Mouse (Mus musculus): ENCODE results near the gene Tstd1.

The Tstd1 gene

DNA sequence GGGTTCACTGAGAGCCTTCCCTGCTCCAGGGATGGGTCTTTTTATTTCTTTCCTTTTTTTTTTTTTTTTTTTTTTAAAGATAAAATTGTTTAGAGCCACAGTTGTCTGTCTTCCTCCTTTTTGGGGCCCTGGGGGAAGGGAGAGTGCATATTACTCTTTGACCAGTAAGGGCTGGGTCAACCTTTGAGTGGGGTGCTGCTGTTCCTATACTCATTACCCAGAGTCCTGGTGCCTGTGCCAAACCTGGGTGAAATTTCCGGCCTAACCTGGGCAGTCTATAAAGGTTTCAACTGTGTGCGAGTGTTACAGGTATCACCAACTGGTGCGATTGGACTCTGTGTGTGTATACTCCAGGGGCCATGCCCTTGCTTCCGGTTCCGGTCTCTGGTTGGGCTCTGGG is at the start of gene Tstd1:
Tstd1 (plus strand) TSS at position 213 of the 400 bp plus-strand sequence.
- DNase-seq (ENCODE audit: low read depth, low spot score): no peak

DNA sequence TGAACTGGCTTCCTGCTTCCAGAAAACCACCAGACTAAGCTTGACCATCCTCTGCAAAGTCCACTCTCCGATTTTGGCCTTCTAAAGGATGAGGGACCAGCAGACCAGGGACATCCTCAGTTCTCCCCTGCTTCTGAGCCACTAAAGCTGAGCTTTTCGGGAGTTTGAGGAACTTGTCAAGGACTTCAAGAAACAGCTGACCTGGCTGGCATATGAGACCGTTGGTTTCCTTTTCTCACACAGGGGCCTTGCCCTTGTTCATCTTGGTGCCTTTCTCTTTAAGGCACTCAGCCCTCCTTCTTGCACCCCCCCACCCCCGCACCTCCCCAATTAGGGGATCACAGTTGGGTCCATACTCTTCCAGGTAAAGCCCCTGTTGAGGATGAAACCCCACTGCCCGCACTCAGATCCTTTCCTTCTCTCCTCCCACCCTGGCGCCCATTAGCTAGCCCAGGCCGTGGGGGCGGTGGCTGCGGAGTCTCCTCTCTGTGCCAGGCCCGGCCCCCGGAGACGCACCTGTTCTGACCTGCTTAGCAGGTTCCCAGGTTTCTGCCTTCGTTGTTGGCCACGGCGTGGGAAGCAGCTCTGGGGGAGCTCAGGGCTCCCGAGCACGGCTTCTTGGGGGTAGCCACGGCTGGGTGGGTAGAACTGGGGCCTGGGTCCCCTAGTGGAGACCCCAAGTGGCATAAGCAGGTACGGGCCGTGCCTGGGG is 48.7 kb upstream of the Tstd1 start, which contains the start of gene Nectin4:
Nectin4 (plus strand) TSS at position 255 of the 712 bp plus-strand sequence.
- no peak for DNase-seq (ENCODE audit: low read depth, low spot score)

DNA sequence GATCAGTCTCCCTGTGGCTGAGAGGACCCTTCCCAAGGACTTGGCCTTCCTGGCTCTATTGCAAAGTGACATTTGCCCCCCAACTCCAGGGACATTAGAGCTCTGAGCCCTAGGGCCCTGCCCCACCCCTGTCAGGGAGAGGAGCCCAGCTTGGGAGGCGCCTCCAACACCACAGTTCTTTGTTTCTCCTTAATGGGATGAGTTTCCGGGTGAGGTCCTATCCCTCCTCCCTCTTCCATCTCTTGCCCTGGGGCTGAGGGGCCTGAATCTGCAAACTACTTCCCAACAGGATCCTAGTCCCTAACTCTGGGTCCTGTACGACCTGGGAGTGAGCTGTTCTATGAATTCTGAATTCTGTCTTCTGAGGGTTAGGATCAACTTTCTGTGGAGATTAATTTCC is 45.8 kb upstream of the Tstd1 start:
- DNase-seq (ENCODE audit: low read depth, low spot score): no peak

DNA sequence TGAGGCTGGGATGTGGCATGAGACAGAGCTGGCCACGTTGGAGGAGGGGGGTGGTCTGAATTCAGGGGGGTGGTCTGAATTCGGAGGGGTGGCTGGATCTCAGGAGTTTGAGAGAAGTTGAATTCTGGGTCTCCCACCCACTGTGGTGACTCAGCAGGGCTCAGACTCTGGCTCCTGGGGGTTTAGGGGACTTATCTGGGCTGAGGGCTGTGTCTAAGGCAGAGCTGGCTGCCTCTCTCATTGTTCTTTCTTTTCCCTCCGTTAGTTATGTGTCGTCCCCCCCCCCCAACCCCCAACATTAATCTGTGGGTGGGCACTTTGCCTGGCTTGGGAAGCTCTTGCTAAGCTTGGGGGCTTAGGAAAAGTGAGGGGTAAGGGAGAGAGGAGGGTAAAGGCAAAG is 44.7 kb upstream of the Tstd1 start:
- no peak for DNase-seq (ENCODE audit: low read depth, low spot score)

DNA sequence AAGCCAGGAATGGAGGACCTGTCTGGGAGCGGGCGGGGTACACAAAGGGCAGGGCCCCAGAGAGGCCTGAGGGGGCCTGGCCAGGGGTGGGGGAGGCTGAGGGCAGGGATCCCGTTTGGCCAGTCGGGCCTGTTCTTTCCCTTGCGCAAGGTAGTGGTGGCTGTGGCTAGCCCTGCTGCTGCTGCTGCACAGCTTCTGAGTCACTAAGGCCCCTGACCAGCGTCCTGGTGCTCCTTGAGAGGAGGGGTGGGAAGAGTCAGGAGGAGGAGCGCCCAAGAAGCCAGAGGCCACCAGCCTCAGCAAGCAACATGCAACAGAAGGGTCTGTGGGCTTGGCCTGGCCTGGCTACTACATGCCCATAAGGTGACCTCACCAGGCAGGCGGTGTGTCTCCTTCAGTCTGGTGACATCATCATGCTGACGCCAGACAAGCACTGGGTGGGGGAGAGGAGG is 43.0 kb upstream of the Tstd1 start:
- DNase-seq (ENCODE audit: low read depth, low spot score): peak; percentile 81

DNA sequence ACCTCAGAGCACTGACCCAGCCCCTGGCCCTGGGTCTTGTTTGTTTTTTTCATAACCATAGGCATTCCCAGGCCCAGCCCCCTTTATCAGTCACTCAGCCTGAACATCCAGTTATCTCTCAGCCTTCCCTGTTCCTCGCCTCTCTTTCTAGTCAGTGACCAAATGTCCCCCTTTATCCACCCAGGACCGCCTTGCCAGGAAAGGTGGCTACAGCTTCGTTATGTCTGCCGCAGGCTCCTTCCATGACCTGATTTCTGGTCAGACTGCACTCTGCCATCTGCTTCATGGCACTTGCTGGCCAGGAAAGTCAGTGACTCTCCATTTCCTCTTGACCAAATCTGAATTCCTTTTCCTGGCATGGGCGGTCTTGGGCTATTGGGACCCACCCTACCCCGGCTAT is 40.4 kb upstream of the Tstd1 start:
- DNase-seq (ENCODE audit: low read depth, low spot score): no peak

DNA sequence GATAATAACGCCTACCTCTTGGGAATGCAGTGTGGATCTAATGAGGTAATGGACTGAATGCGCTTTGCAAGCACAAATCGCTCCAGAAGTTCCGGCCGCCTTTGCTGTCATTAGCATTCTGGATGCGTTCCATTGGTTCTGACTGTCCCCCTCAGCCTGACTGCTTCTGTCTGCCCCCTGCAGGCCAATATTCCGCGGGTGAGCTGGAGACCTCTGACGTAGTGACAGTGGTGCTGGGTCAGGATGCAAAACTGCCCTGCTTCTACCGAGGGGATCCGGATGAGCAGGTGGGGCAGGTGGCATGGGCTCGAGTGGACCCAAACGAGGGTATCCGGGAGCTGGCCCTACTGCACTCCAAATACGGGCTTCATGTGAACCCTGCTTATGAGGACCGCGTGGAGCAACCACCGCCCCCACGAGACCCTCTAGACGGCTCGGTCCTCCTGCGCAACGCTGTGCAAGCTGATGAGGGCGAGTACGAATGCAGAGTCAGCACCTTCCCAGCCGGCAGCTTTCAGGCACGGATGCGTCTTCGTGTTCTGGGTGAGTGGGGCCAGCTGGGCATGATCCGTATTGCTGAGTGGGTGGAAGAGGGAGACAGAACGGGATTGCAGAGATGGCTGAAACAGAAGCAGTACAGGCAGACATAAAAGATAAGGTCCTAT is 38.6 kb upstream of the Tstd1 start:
- no peak for DNase-seq (ENCODE audit: low read depth, low spot score)

DNA sequence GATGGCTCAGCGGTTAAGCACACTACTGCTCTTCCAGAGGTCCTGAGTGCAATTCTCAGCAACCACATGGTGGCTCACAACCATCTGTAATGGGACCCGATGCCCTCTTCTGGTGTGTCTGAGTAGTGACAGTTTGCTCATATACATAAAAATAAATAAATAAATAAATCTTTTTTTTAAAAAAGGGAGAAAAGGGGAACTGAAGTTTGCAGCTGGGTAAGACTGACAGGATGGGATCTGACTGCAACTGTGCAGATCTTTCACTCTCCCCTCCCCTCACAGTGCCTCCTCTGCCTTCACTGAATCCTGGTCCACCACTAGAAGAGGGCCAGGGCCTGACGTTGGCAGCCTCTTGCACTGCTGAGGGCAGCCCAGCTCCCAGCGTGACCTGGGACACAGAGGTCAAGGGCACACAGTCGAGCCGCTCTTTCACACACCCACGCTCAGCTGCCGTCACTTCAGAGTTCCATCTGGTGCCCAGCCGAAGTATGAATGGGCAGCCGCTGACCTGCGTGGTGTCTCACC is 36.5 kb upstream of the Tstd1 start:
- no peak for DNase-seq (ENCODE audit: low read depth, low spot score)

DNA sequence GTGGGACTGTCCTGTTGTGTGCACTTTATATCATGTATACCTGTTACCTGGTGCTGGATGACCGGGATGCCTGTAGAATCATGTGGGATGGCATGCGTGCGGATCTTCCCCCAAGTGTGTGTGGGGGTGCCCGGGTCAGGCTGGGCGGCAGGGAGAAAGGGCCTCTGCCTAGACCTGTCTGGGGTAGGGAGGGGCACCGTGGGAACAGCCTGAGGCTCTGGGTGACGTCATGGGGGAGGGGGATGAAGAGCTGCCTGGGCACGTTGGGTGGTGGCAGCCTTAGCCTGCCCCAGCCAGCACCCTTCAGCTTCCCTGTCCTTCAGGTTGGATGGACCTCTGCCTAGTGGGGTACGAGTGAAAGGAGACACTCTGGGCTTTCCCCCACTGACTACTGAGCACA is 34.3 kb upstream of the Tstd1 start:
- no peak for DNase-seq (ENCODE audit: low read depth, low spot score)

DNA sequence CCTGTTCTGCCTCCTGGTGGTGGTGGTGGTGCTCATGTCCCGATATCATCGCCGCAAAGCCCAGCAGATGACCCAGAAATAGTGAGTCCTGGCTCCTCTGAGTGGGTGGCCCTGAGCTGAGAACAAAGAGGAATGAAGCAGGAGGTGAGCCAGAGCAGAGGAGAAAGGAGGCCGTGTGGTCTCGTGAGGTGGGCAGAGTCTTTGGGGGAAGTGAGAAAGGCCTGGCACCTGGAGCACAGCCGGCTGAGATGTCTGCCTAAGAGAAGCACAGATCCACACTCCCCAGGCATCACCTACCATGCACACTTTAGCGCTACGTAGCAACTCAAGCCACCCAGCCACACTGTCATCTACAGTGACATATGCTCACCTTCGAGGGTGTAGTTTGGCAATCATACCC is 33.5 kb upstream of the Tstd1 start:
- no peak for DNase-seq (ENCODE audit: low read depth, low spot score)

DNA sequence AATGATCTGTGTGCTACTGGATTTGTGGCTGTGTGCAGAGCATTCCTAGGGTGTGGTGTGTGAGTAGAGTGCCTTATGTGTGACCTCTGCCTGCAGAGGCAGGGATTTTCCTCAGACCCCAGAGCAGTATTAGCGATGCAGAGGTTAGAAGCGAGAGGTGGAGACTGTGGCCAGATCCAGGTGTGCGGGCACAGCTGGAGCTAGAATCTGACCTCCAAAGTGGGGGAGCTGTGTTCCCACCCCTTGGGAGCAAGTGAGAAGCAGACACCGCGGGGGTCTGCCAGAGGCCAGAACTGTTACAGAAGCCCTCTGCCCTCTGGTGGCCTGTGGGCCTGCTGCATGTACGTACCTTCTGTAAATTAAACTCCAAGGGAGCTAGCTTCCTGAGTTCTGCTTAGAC is 31.6 kb upstream of the Tstd1 start:
- peak; percentile 43 for DNase-seq (ENCODE audit: low read depth, low spot score)

DNA sequence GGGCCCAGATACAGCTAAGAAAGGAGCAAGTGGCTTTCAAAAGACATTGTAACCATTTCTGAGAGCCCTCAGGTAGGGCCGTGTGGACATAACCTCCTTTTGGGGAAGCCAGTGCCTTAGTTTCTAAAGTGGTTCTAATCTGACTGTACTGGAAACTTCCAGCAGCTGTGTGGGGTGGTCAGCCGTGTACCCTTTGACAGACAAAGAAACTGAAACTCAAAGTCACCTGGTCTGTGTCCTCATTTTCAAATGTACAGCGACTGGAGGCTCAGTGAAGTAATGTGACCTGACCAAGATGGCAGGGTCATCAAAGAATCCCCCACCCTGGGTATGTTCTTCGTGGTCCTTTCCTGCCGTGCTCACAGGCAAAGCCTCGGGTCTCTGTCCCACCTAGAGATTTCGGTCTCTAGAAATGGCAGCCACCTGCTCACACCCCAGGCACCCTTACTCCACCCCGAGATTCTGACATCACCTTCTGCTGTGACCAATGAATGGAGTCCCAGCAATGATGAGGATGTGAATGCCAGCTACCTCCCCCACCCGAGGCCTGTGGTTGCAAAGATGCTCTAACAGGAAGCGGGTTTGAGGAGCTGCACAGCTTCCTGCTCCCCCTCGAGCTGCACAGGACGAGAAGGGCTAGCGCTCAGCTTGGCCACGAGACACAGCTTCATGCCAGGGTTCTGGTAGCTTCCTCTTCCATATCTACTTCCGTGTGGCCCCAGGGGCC is 30.1 kb upstream of the Tstd1 start, which contains the start of gene Arhgap30:
Arhgap30 (plus strand) TSS at position 579 of the 727 bp plus-strand sequence.
- DNase-seq (ENCODE audit: low read depth, low spot score): no peak

DNA sequence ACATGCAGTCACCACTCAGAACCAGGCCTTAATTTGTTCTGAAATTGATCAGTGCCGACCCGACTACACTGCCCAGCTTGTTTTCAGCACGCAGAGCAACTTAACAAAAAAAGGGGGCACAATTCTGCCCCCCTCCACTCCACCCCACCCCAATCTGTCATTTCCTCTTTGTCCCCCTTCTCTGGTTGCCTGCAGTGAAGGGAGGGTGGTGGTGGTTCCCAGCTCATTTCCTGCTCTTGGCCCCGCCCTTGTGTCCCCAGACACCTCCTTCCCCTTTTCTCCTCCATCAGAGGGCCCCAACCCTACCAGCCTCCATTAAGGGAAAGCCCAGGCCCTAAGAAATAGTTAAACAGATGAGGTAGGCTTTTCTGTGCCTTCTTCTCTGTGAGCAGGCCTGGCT is 28.6 kb upstream of the Tstd1 start:
- DNase-seq (ENCODE audit: low read depth, low spot score): no peak

DNA sequence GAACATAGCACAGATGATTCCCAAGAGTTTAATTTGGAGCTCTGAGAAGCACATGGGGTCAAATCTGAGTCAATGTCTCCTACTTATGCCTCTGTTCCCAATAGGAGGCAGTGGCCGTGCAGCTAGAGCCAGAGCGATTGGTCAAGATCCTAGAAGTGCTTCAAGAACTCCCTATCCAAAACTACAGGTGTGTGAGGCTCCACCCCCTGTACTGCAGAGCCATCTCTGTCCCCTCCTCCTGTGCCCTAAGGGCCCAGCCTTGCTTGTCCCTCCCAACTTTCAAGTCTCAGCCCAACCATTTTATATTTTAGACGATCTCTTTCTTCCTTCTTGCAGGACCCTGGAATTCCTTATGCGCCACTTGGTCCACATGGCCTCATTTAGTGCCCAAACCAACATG is 16.9 kb upstream of the Tstd1 start:
- no peak for DNase-seq (ENCODE audit: low read depth, low spot score)

DNA sequence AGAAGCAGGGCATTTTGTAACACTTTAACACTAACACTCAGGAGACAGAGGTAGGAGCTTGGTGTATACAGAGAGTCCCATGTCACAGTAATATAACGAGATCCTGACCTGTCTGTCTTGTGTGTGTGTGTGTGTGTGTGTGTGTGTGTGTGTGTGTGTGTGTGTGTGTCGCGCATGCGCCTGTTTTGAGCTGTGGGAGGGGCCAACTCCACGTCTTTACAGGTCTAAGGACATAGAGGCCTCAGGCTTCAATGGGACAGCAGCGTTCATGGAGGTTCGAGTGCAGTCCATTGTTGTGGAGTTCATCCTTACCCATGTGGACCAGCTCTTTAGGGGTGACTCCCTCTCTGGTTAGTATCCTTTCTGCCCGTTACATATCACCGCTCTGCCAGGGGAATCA is 15.7 kb upstream of the Tstd1 start:
- no peak for DNase-seq (ENCODE audit: low read depth, low spot score)

DNA sequence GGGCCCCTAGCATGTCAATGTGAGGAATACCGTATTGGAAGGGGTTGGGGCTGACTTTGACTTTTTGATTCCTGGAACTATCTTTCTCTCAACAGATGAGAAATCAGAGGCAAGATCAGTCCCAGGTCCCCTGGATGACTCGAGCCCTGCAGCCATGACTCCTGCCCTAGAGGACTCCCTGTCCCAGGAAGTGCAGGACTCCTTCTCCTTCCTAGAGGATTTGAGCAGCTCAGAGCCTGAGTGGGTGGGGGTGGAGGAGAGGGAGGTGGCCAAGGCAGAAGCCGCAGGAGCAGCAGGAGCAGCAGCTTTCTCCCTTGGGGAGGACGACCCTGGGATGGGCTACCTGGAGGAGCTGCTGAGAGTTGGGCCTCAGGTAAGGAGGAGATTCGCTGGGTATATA is 11.4 kb upstream of the Tstd1 start:
- DNase-seq (ENCODE audit: low read depth, low spot score): no peak

DNA sequence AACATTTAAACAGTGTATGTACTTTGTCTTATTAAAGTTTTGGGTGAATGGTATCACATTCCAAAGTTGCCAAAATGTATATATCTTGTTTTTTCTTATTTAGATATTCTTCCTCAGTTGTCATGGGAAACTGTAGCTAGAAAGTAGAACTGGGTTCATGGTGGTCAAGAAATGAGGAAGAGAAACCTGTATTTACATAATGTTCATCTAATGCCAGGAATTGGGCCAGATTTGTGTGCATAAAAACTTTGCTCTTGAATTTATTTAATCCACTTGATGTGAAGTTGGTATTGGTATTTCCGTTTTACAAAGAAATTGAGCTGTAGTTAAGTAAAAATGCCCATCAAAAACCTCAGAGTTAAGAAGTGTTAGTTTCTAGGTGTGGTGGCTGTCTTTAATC is 8.4 kb upstream of the Tstd1 start:
- DNase-seq (ENCODE audit: low read depth, low spot score): no peak

DNA sequence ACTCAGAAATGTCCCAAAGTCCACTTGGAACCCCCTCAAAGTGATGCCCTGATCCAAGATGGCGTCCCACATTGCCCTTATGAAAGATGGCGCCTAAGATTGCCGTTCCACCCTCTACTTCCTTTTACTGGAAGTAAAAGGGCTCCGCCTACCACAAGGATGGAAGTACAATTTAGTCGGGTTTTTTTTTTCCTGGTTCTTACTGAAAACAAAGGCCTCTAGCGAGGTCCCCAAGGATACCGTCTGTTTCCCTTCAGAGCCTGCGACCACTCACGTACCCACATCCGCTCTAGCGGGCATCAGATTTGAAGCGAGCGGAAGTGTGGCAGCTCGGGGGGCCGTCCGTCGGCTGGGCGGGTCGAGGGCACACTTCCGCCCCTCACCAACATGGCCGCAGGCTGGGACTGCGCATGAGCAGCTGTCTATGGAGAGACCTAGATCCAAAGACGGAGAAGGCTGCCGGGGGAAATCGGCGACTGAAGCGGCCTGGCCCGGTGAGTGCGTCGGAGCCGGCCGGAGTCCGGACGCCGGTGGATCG is 7.7 kb upstream of the Tstd1 start, which contains the start of gene Usf1:
Usf1 (plus strand) TSS at position 367 of the 538 bp plus-strand sequence.
- peak; percentile 96 for DNase-seq (ENCODE audit: low read depth, low spot score)

DNA sequence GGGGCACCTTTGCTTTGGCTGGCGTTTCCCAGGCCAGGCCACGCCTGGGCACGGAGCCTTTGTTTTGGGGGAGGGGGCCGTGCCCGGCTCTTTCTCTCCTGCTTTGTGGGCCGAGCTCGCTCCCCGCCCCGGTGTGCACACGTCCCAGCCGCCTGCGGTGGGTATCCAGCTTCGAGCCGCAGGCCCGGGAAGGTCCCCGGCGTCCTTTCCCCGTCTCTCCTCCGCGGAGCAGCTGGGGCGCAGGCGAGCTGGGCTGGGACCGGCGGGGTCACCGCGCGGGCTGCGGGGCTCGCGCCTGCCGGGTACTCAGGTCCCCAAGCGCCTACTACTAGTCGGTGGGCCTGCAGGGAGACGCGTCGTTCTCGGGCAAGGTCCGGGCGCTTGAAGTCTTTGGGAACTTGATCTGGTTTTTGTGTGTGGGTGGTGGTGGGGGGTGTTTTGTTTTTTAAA is 7.2 kb upstream of the Tstd1 start:
- no peak for DNase-seq (ENCODE audit: low read depth, low spot score)

DNA sequence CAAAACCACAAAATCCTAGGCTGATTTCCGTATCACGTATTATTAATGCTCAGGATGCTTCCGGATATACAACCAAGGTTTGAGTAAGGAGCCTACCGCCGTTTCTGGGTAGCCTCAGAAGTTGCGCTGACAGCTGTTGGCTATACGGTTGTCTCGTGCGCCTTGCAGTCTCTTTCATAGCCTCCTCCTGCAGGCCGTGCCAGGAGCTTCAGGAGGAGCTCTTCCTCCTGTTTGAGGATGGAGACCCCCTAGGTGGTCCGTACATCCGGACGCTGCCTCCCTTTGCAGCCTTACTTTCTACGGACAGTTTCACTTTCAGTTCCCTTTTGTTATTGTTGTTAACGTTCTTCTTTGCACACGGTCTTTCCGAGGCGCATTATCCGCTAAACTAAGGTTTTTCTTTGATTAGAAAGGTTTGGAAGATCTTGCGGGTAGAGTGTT is 6.7 kb upstream of the Tstd1 start:
- peak; percentile 60 for DNase-seq (ENCODE audit: low read depth, low spot score)

DNA sequence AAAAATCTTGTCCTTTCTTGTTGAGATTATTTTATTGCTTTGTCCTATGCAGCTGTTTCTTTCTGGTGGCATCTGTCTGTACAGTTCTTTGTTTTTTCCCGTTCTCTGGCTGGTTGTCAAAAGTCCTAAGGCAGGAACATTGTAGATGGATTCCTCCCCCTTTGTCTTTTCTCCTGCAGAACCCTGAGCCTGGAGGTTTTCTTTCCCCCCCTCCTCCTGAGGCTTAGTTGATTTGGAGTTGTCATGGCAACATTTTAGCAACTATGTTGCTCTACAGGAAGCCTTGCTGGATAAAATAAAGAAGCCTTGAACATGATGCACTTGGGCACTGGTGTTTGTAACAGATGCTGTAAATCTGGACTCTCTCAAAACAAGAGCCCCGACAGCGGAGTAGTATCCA is 6.2 kb upstream of the Tstd1 start:
- DNase-seq (ENCODE audit: low read depth, low spot score): peak; percentile 63

DNA sequence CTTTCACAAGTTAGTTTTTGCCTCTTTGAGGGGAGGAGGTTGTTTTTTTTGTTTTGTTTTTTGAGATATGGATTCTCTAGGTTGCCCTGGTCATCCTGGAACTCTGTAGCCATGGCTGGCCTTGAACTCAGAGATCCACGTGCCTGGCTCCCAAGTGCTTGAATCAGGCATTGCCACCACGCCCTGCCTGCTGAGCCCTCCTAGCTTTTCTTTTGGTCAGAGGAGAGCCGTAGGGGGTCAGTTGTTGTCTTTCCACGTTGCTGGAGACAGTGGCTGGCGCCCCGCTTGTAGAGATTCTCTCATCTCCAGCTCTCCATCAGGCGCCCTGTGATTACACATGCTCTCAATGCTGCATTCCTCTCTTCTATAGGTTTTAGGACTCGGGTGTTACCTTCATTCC is 5.1 kb upstream of the Tstd1 start:
- no peak for DNase-seq (ENCODE audit: low read depth, low spot score)
